In genomic region chr12:33313828-33314671, GRCm38 (mm10) we compare ENCODE assay signal across 8 mouse cellular contexts.
DNase-seq lines count a peak whose midpoint lies in the region; ATAC-seq and TF ChIP-seq lines count a peak whose summit lies in the region.

No protein-coding gene starts in this region.

- ATAC-seq in heart, embryonic 14.5 days (ENCODE audit: insufficient number of reproducible peaks, insufficient read depth, low FRiP score, low read depth), result peak; percentile 20; the same call in 1 of the 2 replicates
- ATAC-seq in kidney, embryonic 16.5 days (ENCODE audit: low FRiP score, low TSS enrichment), result peak; percentile 59
- peak; percentile 55 for ATAC-seq in midbrain, postnatal 0 days (ENCODE audit: low FRiP score)

- TF ChIP-seq CTCF in midbrain, postnatal 0 days (IDR thresholded peaks at IDR 0.05), result no peak

- peak overlapping the region; percentile 22; the same call in 1 of the 2 replicates for H3K4me3 ChIP-seq in forebrain, embryonic 10.5 days
- peak overlapping the region; percentile 26 to 31 for H3K4me3 ChIP-seq in heart, embryonic 14.5 days (ENCODE audit: control insufficient read depth in 1 of 2, insufficient read depth in 1 of 2, low read depth in 1 of 2, low read length in 2 of 2)
- H3K4me3 ChIP-seq in kidney, embryonic 16.5 days (ENCODE audit: low read length), result peak overlapping the region; percentile 20; the same call in 1 of the 2 replicates
- H3K4me3 ChIP-seq in midbrain, postnatal 0 days (ENCODE audit: low read depth, low read length), result no peak overlapping the region

- peak overlapping the region; percentile 56; the same call in 1 of the 2 replicates for H3K27ac ChIP-seq in forebrain, embryonic 10.5 days
- peak overlapping the region; percentile 4 to 43; a peak in 2 of 4 replicates for H3K27ac ChIP-seq in heart, embryonic 14.5 days (replicated peaks in 1 of 2; ENCODE audit: control insufficient read depth in 1 of 2, insufficient read depth in 1 of 2, low read depth in 2 of 2, low read length in 2 of 2)
- no peak overlapping the region for H3K27ac ChIP-seq in kidney, embryonic 16.5 days (ENCODE audit: low read length)
- no peak overlapping the region for H3K27ac ChIP-seq in midbrain, postnatal 0 days (ENCODE audit: low read depth, low read length)

- no peaks in the 10 kb centered on the region for H3K27me3 ChIP-seq in forebrain, embryonic 10.5 days (ENCODE audit: poor library complexity, severe bottlenecking)
- no peaks in the 10 kb centered on the region; the same call in 1 of the 2 replicates for H3K27me3 ChIP-seq in heart, embryonic 14.5 days (ENCODE audit: control insufficient read depth, insufficient read depth, low read length)
- no peaks in the 10 kb centered on the region for H3K27me3 ChIP-seq in kidney, embryonic 16.5 days (ENCODE audit: insufficient read depth, low read length)
- no peaks in the 10 kb centered on the region for H3K27me3 ChIP-seq in midbrain, postnatal 0 days (ENCODE audit: insufficient read depth, low read length)

- H3K9ac ChIP-seq in heart, embryonic 14.5 days (ENCODE audit: low read length), result no peak overlapping the region
- 0 out of 2 replicates have a peak overlapping the region, but pooled peaks have one; percentile 42 for H3K9ac ChIP-seq in kidney, embryonic 16.5 days (replicated peaks; ENCODE audit: low read length)
- H3K9ac ChIP-seq in midbrain, postnatal 0 days (replicated peaks; ENCODE audit: low read length, poor library complexity, severe bottlenecking), result no peak overlapping the region; the same call in 1 of the 2 replicates

- no peaks in the 10 kb centered on the region for H3K36me3 ChIP-seq in forebrain, embryonic 10.5 days (replicated peaks)
- H3K36me3 ChIP-seq in heart, embryonic 14.5 days (ENCODE audit: control insufficient read depth, insufficient read depth, low read length), result no peaks in the 10 kb centered on the region
- H3K36me3 ChIP-seq in kidney, embryonic 16.5 days (ENCODE audit: insufficient read depth, low read length), result no peaks in the 10 kb centered on the region
- H3K36me3 ChIP-seq in midbrain, postnatal 0 days (ENCODE audit: insufficient read depth, low read length), result no peaks in the 10 kb centered on the region

- WGBS in forebrain, embryonic 10.5 days, result 38% methylated on average over 14 of the region's 14 CpGs
- WGBS in heart, embryonic 14.5 days, result 9% methylated on average over 14 of the region's 14 CpGs
- 11% methylated on average over 14 of the region's 14 CpGs for WGBS in kidney, embryonic 16.5 days
- WGBS in midbrain, postnatal 0 days, result 22% methylated on average over 14 of the region's 14 CpGs

- peaks cover 12% of the 10 kb centered on the region for H3K4me1 ChIP-seq in forebrain, embryonic 10.5 days
- H3K4me1 ChIP-seq in heart, embryonic 14.5 days (ENCODE audit: control insufficient read depth in 2 of 2, insufficient read depth in 2 of 2, low read length in 2 of 2), result peaks cover 22 to 26% of the 10 kb centered on the region in 2 experiments
- peaks cover 11% of the 10 kb centered on the region for H3K4me1 ChIP-seq in kidney, embryonic 16.5 days (ENCODE audit: insufficient read depth, low read length)
- 0 out of 2 replicates have a peak, but pooled peaks cover 7% of the 10 kb centered on the region for H3K4me1 ChIP-seq in midbrain, postnatal 0 days (ENCODE audit: insufficient read depth, low read length)

- H3K9me3 ChIP-seq in forebrain, embryonic 10.5 days, result no peaks in the 10 kb centered on the region
- no peaks in the 10 kb centered on the region for H3K9me3 ChIP-seq in heart, embryonic 14.5 days (ENCODE audit: control insufficient read depth, low read length)
- peaks cover 3% of the 10 kb centered on the region; the same call in 1 of the 2 replicates for H3K9me3 ChIP-seq in kidney, embryonic 16.5 days (ENCODE audit: low read length)
- no peaks in the 10 kb centered on the region for H3K9me3 ChIP-seq in midbrain, postnatal 0 days (ENCODE audit: low read length)

- peak; percentile 69 to 70 for DNase-seq in B cell, adult 2 months
- peak; percentile 42 for DNase-seq in brain, embryonic 18.5 days (ENCODE audit: low read depth, low spot score)
- no peak for DNase-seq in forebrain, embryonic 10.5 days (ENCODE audit: extremely low spot score, low spot score)
- peak; percentile 80 for DNase-seq in liver
- peak; percentile 88 for DNase-seq in midbrain, postnatal 0 days (ENCODE audit: low spot score)
- peak; percentile 68 to 79 for DNase-seq in spleen, postnatal 10 days (ENCODE audit: low spot score in 2 of 2)

- H3K4me2 ChIP-seq in heart, embryonic 14.5 days (ENCODE audit: low read length), result peak overlapping the region; percentile 63
- peak overlapping the region; percentile 35 for H3K4me2 ChIP-seq in kidney, embryonic 16.5 days (replicated peaks; ENCODE audit: low read depth, low read length)
- peak overlapping the region; percentile 29 for H3K4me2 ChIP-seq in midbrain, postnatal 0 days (ENCODE audit: low read depth, low read length, poor library complexity, severe bottlenecking)

Comparison
In these comparisons a context has a peak if more than half of its experiments do, and no peak if none do; other contexts are left out.
1. H3K27ac ChIP-seq: peak in forebrain, embryonic 10.5 days (single experiment) and heart, embryonic 14.5 days (2 of 2); none in kidney, embryonic 16.5 days (single experiment) and midbrain, postnatal 0 days (single experiment).
2. Peak in every context shown above with its lines, with median percentiles within 50 percentile points of each other: ATAC-seq and H3K4me2 ChIP-seq.